Mouse (Mus musculus) adrenal gland (tissue): ENCODE data around the gene Micall2.
"Not testable (repeated sequence)": the region's sequence is repeated elsewhere in the genome, so short reads cannot be mapped to it uniquely, and the experiment has no call there.

Experiments used
- intact Hi-C: fragments of 180-260 bp; cut with DNase I; formaldehyde crosslinking; loops from one replicate; pipeline ENCODE4 v1.15.1; 2025
- long read RNA-seq, 2 experiments: library from polyadenylated mRNA; unstranded; transcript quantifications; one replicate each; pipeline ENCODE4 v2.0.0; 2020; ENCODE audit warnings: borderline replicate concordance in 1 of 2; ENCODE audit not compliant: insufficient replicate concordance in 1 of 2

Micall2 gene
- long read RNA-seq, experiment 1, partial matches to known transcripts, result 0 of 1 reads
- long read RNA-seq, experiment 1, other reads (novel, unspliced or antisense), result 1 of 1 reads
- long read RNA-seq, experiment 2, partial matches to known transcripts, result 2 of 3 reads
- long read RNA-seq, experiment 2, other reads (novel, unspliced or antisense), result 1 of 3 reads

DNA sequence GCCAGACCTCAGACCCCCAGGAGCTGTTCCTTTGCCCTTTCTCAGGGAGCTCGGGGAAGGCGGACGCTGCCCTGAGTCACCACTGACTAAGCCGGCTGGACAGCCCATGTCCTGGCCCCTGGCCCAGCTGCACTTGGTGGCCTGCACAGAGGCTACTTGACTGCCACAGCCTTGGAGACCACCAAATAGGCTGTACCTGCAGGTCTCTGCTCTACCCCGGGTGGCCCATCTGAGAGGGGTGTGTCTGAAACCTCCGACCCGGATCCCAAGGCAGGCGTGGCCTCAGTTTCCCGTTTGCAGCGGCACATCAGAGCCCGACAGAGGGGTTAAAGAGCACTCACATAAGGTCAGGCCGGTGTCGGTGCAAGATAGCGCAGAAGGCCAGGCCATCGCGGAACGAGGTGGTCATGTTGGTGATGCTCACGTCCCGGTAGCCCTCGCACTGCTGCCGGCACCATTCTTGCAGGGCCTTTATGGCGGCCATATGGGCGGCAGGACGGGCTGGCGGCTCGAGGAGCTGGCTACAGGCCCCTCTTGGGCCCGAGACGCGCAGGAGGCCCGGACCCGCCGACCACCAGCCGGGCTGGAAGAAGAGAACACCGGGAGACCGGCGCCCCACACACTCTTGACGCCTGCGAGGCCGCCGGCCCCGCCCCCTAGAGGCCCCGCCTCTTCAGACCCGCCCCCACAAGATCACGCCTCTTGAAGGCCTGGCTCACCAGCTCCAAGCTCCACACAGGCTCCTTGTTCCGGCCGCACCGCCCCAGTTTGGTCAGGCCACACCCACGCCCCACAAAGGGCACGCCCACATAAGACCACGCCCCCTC is at the start of gene Micall2:
TSS of gene Micall2 (minus strand) at position 660 of the 827 bp plus-strand sequence.
- intact Hi-C loops, result no loop called here

DNA sequence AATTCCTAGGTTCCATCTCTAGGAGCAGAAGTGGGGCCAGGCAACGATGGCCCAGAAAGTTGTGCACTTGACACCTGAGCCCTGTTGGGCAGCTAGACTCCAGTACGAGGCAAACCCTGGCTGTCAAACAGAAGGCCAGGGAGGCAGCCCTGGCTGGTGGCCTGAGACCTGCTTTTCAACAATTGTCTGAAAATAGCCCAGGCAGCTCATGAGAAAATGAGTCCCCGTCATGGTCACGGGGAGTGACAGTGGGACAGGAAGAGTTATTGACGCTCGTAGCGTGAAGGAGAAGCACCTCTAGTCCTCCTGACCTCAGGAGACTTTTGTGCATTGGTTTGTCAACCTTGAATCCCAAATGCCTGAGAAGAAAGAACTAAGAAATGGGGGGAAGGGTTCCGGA is 45.3 kb upstream of the Micall2 start:
- intact Hi-C loops, result loop anchor here (5.0 kb wide), 1 partner anchor 36 kb away; the partner anchor contains the start of gene Tmem184a

DNA sequence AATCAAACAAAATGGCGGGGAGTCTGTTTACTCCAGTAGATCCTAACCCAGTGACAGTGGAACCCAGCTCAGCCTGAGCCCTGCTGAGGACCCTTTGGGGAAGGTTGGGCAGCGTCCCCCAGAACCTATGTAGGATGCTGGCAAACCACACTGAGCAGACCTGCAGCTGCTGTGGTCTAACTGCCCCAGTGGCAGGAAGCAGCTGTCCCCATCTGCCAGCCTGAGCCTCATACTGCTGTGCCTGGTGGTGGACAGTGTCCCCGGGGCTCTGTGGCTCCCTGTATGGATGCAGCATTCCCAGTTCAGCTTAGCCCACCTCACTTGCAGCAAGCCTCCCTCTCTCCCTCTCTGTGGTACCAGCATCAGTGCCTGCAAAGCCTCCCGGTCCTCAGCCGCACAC is 40.8 kb upstream of the Micall2 start:
- intact Hi-C loops, result no loop called here

DNA sequence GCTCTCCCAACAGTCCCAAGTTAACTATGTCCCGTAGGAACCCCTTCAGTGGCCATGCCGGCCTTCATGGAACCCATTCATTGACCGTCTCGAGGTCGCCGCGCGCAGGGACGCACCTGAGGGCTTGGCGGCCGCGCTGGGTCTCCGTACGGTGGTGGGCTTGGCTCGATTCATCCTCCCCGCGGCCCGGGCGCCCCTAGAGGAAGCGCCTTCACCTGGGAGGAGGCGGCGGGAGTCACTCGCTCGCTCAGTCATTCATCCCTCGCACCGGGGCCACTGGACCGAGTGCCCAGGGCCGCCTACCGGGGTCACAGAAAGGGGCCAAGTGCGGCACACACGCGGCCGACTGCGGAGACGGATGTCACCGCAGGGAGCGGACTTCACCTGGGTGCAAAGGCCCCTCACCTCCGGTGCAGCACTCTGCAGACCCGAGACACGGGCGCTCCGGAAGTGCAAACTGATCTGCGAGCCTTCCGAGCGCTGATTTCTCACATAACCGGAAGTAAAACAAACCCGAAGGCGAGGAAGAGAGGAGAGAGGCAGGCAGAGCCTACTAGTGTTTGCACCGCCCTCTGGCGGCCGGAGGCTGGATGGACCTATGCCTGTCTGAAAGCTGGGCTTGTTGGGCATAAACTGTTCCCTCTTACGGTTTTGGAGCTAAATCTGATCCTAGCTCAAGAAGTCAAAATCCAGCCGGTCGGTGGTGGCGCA is 39.2 kb upstream of the Micall2 start, which contains the start of gene Ints1:
TSS of gene Ints1 (minus strand) at position 459 of the 711 bp plus-strand sequence.
- intact Hi-C loops, result no loop called here

DNA sequence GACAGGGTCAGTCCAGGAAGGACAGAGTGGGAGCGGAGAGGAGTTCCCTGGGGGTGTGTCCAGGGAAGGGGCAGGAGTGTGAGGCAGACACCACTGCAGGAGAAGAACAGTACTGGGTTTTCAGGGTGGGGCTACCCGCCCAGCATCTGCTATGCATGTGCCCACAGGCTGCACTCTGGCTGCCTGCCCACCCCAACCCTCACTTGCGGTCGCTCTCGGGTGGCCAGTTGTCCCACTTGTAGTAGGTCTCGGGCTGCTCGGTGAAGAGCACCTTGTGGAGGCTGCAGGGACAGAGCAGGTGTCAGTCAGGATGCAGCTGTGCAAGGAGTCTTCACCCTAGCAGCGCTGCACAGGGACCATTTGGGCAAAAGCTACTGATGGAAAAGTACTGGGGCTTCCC is 32.1 kb upstream of the Micall2 start:
- intact Hi-C loops, result no loop called here

DNA sequence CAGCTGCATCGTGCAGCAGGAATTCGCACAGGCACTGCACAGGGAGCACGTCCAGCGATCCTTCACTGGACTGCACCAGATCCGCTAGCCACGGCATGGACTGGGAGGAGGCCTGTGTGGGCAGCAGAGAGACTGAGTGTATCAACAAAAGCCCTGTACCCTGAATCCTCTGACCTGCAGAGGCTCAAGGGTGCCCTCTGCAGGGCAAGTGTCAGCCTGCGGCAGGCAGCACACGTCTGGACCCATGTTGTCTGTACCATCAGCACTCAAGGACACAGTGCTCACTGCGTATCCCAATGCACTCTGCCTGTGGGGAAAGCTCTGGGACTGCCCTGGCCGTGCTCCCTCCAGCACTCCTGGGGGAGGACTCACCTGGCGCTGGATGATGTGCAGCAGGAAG is 28.2 kb upstream of the Micall2 start:
- intact Hi-C loops, result no loop called here

GRCm38 (mm10) chr5:139758096-139758495 is 22.0 kb upstream of the Micall2 start:
- intact Hi-C loops, result no loop called here

- intact Hi-C loops, result no loop called here
Observed at GRCm38 (mm10) chr5:139756586-139756985, 20.4 kb upstream of the Micall2 start.

GRCm38 (mm10) chr5:139756135-139756534 is 20.0 kb upstream of the Micall2 start:
- intact Hi-C loops, result no loop called here

DNA sequence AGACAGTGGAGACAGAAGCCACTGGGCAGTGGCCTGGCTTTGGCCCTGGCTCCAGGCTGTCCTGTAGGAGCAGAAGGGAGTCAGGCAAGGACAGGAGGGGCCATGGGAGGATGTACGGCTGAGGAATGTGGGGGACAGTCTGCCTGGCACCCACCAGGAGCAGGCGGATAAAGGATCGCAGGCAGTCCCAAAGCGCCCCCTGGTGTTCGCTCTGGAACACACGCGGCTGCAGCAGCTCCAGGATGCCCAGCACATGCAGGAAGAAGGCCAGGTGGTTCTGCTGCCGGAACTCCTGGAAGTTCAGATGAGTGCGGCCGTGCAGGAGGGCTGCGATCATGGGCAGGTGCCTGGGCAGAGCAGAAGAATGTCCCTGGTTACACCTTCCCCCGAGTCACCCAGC is 18.6 kb upstream of the Micall2 start:
- intact Hi-C loops, result no loop called here

GRCm38 (mm10) chr5:139750535-139750934 is 14.4 kb upstream of the Micall2 start:
- intact Hi-C loops, result loop anchor here (2.0 kb wide), 2 partner anchors 34 to 214 kb away; no protein-coding TSS in a partner anchor

GRCm38 (mm10) chr5:139749413-139750125 is 13.4 kb upstream of the Micall2 start:
- intact Hi-C loops, result loop anchor here (2.0 kb wide), 2 partner anchors 33 to 213 kb away; no protein-coding TSS in a partner anchor

GRCm38 (mm10) chr5:139745771-139746170 is 9.6 kb upstream of the Micall2 start:
- intact Hi-C loops, result no loop called here

- intact Hi-C loops, result not testable (repeated sequence)
Observed at GRCm38 (mm10) chr5:139742640-139743039, 6.5 kb upstream of the Micall2 start.

GRCm38 (mm10) chr5:139738592-139739315 is 2.6 kb upstream of the Micall2 start:
- intact Hi-C loops, result no loop called here

GRCm38 (mm10) chr5:139737841-139738591 is 1.9 kb upstream of the Micall2 start:
- intact Hi-C loops, result no loop called here

DNA sequence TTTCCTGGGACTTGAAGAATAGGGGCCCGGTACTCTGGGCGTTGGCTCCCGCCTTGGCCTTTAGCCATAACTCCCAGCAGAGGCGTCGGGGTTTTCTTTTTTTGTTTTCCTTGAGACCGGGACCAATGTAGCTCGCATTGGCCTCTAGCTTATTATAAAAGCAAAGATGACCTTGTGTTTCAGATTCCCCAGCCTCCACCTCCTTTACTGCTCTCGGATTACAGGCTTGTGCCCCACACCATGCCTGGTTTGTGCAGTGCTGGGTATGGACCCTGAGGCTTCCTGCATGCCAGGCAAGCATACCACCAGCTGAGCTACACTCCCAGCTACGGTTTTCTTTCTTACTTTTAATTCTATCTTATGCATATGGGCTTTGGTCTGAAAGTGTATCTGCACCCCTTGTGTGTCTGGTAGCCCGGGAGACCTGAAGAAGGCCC is 386 bp upstream of the Micall2 start:
- intact Hi-C loops, result no loop called here

GRCm38 (mm10) chr5:139734746-139735145 is 1.4 kb downstream of the Micall2 start:
- intact Hi-C loops, result no loop called here

DNA sequence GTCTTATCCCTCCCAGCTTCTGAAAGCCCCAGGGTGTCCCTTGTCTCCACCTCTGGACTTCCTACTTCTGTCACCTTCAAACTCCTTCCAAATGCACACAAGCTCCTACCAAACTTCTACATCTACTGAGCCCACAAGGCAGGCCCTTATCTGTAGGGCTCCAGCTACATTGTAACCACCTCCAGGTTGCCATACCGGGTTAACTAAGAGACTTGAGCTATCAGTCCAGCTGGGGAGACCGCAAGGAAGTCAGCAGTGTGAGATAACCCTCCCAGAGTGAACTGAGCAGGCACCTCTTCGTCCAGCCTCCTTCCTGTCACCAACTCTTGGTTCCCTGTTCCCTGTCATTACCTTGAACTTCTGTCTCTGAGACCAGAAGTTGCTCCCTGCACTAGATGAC is 2.1 kb downstream of the Micall2 start:
- intact Hi-C loops, result no loop called here

DNA sequence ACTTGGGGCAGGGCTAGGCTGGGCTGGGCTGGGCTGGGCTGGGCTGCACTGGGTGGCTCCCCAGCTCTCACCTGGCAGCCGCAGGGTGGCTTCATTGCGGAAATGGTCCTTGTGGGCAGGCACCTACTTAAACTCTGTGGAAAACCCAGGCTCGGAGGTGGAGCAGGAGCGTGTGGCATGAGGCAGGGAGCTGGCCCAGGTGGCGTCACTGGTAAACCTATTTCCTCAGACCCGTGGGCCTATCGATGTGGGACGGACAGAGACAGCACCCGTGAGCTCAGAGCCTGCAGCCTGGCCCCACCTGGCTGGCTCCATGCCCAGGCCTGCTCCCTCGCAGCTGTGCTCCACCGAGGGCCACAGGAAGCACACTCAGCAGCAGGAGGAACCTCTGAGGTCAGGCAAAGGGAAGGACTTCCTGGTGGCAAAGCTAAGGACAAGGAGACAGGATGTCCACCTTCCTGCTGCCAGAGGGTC is 3.5 kb downstream of the Micall2 start:
- intact Hi-C loops, result no loop called here
